Mouse (Mus musculus): Measurements from ENCODE around the gene Sptbn4.

Gene Sptbn4

DNA sequence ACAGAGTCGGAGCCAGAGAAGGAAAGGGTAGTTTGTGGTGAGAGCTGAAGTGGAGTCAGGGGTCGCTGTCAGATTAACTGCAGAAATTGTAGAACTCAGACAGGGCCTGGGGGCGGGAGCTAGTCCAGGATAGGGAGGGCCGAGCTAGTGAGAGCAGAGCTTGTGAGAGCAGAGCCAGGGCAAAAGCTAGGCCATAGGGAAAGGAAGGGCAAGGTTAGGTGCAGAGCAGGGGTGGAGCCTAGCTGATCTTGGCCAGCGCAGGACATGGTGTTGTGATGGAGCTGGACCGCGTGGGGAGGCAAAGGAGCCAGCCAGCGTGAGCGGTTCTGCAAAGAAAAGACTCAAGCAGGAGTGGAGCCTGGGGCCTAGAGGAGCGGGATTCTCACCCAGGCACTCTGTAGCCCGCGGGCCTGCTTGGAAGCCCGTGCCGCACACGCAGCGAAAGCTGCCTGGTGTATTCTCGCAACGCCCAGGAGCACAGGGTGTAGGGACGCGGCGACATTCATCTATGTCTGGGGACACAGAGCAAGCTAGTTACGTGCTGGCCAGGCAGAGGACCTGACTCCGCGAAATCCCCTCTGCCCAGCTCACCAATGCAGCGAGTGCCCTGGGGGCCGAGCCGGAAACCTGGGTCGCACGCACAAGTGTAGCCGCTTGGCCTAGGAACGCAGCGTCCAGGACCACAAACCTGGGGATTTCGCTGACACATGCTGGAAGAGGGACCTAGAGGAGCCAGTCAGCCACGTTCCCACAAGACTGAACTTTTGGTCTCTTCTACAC, 121.2 kb downstream of the Sptbn4 start:
- DNase-seq (ENCODE audit: low spot score) = no peak

DNA sequence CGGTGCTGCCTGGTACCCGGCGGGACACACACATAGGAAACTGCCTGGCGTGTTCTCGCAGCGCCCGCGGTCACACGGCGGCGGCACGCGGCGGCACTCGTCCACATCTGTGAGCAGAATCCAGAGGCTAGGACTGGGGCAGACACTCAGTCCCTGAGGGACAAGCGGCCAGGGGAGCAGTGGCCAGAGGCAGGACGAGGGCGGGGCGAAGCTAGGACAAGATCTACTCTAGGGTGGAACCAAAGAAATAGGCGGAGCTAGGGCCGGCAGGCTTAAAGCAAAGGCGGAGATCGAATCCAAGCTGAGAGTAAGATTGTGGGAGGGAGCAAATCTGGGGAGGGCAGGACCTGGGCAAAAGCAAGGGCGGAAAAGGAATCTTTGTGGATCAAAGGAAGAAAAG, 121.8 kb downstream of the Sptbn4 start:
- no peak for DNase-seq (ENCODE audit: low spot score)

DNA sequence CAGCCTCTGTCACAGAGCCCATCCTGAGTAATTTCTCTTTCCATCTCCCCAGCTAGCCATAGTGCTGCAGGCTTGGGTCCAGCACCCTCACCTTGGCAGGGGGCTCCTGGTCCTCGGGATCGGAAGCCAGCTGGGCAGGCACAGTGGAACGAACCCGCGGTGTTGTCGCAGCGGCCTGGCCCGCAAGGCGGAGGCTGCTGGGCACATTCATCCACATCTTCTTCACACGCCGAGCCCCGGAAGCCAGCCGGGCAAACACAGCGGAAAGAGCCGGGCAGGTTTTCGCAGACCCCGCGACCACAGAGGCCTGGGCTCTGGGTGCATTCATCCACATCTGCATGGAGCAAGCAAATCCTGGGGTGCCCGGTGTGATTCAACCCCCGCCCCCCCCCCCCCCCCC, 122.6 kb downstream of the Sptbn4 start:
- DNase-seq (ENCODE audit: low spot score) = no peak

- DNase-seq (ENCODE audit: low spot score) = no peak
Observed at GRCm38 (mm10) chr7:27324161-27324560, 123.3 kb downstream of the Sptbn4 start.

DNA sequence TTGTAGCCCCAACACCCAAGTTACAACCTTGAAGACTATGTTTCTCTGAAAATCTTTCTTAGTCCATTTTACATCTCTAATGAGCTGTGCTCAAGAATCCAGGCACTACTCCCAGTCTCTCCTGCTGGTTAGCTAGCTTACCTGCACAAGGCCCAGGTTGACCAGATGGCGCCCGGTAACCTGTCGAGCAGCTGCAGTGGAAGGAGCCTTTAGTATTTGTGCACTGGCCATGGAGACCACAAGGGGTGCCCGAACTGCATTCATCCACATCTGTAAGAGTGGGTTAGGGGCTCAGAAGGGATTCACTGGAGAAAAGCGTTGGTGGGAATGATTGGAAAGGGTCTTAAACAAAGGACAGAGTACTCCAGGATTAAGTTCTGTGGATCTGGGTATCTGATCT, 124.5 kb downstream of the Sptbn4 start:
- no peak for DNase-seq (ENCODE audit: low spot score)

DNA sequence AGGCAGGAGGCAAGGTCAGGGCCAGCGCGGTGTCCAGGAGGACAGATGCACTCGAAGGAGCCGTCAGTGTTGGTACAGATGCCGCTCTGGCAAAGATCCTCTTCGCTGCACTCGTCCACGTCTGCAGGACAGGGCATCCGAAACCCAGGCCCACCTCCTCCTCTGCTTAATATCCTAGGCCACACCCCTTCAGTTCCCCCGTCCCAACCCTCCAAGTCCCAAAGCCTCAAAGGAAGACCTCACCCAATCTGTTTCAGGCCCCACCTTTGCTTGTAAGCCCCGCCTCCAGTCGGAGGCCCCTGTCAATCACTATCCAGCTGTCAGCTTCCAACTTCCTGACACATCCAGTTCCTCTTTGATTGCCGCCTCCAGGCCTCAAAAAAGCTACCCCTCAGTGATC, 125.2 kb downstream of the Sptbn4 start:
- no peak for DNase-seq (ENCODE audit: low spot score)

DNA sequence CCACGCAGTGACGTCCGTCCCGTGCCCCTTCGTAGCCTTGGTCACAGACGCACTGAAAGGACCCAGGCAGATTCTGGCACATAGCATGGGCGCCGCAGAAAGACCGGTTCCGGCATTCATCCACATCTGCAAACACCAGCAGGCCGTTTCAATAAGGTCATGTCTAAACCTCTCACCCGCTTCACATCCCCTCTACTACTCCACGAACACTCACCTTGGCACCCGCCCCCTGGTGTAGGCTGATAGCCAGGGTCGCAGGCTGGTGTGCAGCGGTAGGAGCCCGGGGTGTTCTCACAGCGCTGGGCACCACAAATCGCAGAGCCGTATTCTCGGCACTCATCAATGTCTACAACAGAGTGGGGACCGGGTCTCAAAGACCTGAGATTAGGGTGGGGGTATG, 128.1 kb downstream of the Sptbn4 start:
- DNase-seq (ENCODE audit: low spot score) = no peak

DNA sequence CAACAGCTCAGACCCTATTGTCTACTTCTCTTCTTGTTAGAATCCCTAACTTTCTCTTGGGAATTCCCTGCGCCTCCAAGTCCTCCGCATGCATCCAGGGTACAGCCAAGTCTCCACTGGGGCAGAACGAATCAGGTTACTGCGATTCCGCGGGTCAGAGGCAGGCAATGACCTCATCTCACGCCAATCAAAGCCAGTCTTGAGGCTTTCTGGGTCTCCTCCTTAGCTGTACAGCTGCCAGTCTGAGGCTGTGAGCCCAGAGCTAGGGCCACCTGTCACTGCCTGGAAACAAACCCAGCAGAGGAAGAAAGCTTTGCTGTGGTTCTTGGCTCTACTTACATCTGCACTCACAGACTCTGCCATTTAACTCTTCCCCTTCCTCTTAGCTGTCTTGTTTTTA, 131.5 kb downstream of the Sptbn4 start:
- no peak for DNase-seq (ENCODE audit: low spot score)

DNA sequence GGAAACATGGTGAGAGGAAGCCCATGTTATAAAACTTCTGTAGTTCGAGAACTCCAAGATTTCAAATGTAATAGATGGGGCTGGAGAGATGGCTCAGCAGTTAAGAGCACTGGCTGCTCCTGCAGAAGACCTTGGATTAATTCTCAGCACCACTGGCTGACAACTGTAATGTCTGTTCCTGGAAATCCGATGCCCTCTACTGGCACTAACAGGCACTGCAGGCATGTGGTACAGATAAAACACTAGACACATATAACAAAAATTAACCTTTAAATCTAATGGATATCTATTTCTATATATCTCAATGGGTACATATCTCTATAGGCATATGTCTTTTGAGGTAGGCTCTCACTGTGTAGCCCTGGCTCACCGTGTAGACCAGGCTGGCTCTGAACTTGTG, 133.1 kb downstream of the Sptbn4 start:
- DNase-seq (ENCODE audit: low spot score) = no peak

- no peak for DNase-seq (ENCODE audit: low spot score)
Observed at GRCm38 (mm10) chr7:27311651-27312284, 135.7 kb downstream of the Sptbn4 start.

GRCm38 (mm10) chr7:27310996-27311535, 136.4 kb downstream of the Sptbn4 start:
- no peak for DNase-seq (ENCODE audit: low spot score)

- DNase-seq (ENCODE audit: low spot score) = no peak
Observed at GRCm38 (mm10) chr7:27310306-27310705, 137.2 kb downstream of the Sptbn4 start.

DNA sequence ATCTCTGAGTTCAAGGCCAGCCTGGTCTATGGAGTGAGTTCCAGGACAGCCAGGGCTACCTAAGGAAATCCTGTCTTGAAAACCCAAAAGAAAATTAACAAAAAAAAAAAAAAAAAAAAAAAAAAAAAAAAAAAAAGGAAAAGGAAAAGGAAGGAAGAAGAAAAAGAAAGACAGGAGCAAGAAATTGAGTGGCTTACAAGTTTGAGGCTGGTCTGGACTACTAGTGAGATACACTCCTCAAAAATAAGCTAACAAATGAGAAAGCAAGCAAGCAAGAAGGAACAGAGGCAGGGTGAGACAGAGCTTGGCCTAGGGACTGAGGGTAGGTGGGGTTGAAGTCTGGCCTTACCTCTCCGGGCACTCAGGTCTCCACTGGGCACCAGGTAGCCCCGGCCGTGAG, 137.7 kb downstream of the Sptbn4 start:
- DNase-seq (ENCODE audit: low spot score) = no peak

GRCm38 (mm10) chr7:27308821-27309549, 138.5 kb downstream of the Sptbn4 start:
- no peak for DNase-seq (ENCODE audit: low spot score)

DNA sequence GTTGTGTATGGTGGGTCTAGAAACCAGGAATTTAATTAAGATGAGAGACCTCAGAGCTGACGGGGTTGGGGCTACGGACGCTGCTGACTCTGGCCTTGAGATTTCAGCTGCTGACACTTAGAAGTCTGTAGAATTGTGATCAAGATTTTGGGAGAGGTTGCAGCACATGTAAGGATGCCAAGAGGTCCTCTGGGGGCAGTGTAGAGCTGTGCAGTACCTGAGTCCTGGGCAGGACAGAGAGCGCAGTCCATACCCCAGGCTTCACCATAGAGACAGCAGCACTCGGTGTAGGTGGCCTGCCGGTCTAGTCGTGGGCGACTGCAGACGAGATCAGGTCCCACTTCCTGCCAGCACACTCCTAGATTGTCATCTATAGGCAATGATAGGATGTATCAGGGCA, 139.9 kb downstream of the Sptbn4 start:
- no peak for DNase-seq (ENCODE audit: low spot score)

All from ovary, postnatal 14 days (tissue).